Mouse (Mus musculus) E14TG2a.4 (cell line): ENCODE measurements around the gene Iqcc.

Experiments used
- CTCF ChIP-seq: conservative IDR thresholded peaks from 2 replicates; pipeline ENCODE4 v1.5.1; 2014; ENCODE audit warnings: low read length
- NANOG ChIP-seq: IDR thresholded peaks from 2 replicates; pipeline ENCODE4 v1.6.1; 2014; ENCODE audit warnings: borderline replicate concordance, low read length, mixed read lengths
- POU5F1 ChIP-seq: IDR thresholded peaks from 2 replicates; pipeline ENCODE4 v1.6.1; 2014; ENCODE audit warnings: low read length, borderline replicate concordance

DNA sequence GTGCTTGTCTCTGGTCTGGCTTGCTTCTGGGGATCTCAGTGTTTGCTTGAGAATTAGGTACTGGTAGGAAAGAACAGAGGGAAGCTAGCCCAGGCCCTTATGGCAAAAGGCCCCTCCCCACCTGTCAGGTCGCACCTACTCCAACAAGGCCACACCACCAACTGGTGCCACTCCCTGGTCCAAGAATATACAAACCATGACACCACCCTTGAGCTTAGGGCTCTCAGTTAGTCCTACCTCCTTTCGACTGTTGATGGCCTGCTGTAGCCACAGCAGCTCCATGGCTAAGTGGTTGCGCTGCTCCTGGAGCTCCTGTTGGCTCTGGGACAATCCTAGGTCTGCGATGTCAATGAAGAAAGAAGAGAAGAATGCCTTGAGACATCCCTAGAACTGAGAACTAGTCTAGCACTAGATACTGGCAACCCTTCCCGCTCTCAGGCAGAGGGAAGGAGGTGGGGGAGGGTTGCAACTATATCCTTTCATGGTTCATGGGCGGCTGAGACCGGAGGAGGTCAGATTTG lies 1.7 kb downstream of the Iqcc start:
- TF ChIP-seq CTCF = no peak
- TF ChIP-seq POU5F1 = no peak
- TF ChIP-seq NANOG = no peak
